In genomic region chr9:37527396-37528224, GRCm38 (mm10) we compare ENCODE assay signal across 8 mouse cellular contexts. TPM values are rescaled to one million over a fixed set of nuclear protein-coding genes. Genes with fewer than 3 reads are reported as not detected.
DNase-seq lines count a peak whose midpoint lies in the region; ATAC-seq lines count a peak whose summit lies in the region.

Gene Esam (plus strand): TSS chr9:37528078.

- peak within 1 kb of the TSS; percentile 9; the same call in 1 of the 2 replicates for H3K9ac ChIP-seq in liver, embryonic 11.5 days (ENCODE audit: low read depth, low read length)

- H3K9me3 ChIP-seq in liver, embryonic 11.5 days (ENCODE audit: control insufficient read depth, low read length): no peaks in the 10 kb centered on the region

- peak; percentile 60 for ATAC-seq in liver, embryonic 11.5 days (replicated peaks; ENCODE audit: low FRiP score)
- ATAC-seq in activated CD4-positive, CD25-positive, alpha-beta regulatory T cell, adult 4 months: no peak

- H3K4me1 ChIP-seq in liver, embryonic 11.5 days (replicated peaks; ENCODE audit: control insufficient read depth, insufficient read depth, low read length): peaks cover 27% of the 10 kb centered on the region

- H3K36me3 ChIP-seq in liver, embryonic 11.5 days (ENCODE audit: control insufficient read depth, insufficient read depth, low read length): peaks cover 5% of the 10 kb centered on the region; the same call in 1 of the 2 replicates

- peak within 1 kb of the TSS; percentile 78 for H3K4me2 ChIP-seq in liver, embryonic 11.5 days

- H3K27ac ChIP-seq in liver, embryonic 11.5 days (ENCODE audit: low read depth, low read length): no peak within 1 kb of the TSS

- no peak for DNase-seq in layer of hippocampus, adult 8-10 months (ENCODE audit: low spot score in 2 of 2)
- DNase-seq in layer of hippocampus, adult 9-10 months (ENCODE audit: low spot score): no peak
- peak; percentile 65 for DNase-seq in embryo, embryonic 9.5 days (ENCODE audit: extremely low spot score)
- DNase-seq in heart, adult 9 months (ENCODE audit: low spot score in 2 of 2): peak; percentile 83 to 89
- DNase-seq in kidney, adult 8-10 months: peak; percentile 81 to 82
- DNase-seq in liver, embryonic 11.5 days (ENCODE audit: low spot score): peak; percentile 58
- DNase-seq in neural tube, embryonic 10.5 days (ENCODE audit: extremely low spot score, low spot score): peak; percentile 52

- 3% methylated on average over 41 of the region's 41 CpGs for WGBS in liver, embryonic 11.5 days

- H3K27me3 ChIP-seq in liver, embryonic 11.5 days (replicated peaks; ENCODE audit: control insufficient read depth, insufficient read depth, low read length): peaks cover 59% of the 10 kb centered on the region

- H3K4me3 ChIP-seq in liver, embryonic 11.5 days (ENCODE audit: low read depth, low read length): peak within 1 kb of the TSS; percentile 44

RNA-seq across cellular contexts. Expression of gene Esam, which starts in this region (rescaled TPM):
- 10 to 100 TPM; 14.7 to 24.6 (median 18.6) TPM for total RNA-seq in layer of hippocampus, adult 8-10 months (2022)
- 34.9 and 36.6 TPM in 2 replicates for polyA plus RNA-seq in liver, embryonic 11.5 days (2014; fragmentation: Nextera tagmentation; extraction: Ambion mirVana)
- polyA plus RNA-seq in activated CD4-positive, CD25-positive, alpha-beta regulatory T cell, adult 4 months (2017; shearing (Covaris generic)): under 1 TPM in 1 of 2 experiments, not detected in 1; 0.58 TPM

Comparison
In these comparisons a context has a peak if more than half of its experiments do, and no peak if none do; other contexts are left out.
1. RNA of gene Esam (polyA plus RNA-seq): 34.9 to 36.6 TPM in liver, embryonic 11.5 days; 0.58 TPM in activated CD4-positive, CD25-positive, alpha-beta regulatory T cell, adult 4 months; every median in the first group is over 10 times any median in the second.
2. DNase-seq: peak in embryo, embryonic 9.5 days (single experiment), heart, adult 9 months (2 of 2), kidney, adult 8-10 months (2 of 2), liver, embryonic 11.5 days (single experiment) and neural tube, embryonic 10.5 days (single experiment); none in layer of hippocampus, adult 8-10 months (0 of 2) and layer of hippocampus, adult 9-10 months (single experiment).